ENCODE assay signal across 14 mouse cellular contexts in genomic region chr6:146500206-146500605, GRCm38 (mm10). TPM values are rescaled to one million over a fixed set of nuclear protein-coding genes. Genes with fewer than 3 reads are reported as not detected.
DNase-seq lines count a peak whose midpoint lies in the region; ATAC-seq lines count a peak whose summit lies in the region.
"Had no signal": no experiment of that assay in that cellular context is flagged by ENCODE, and none has a peak within 500 bp of the region (broad histone marks: within the 10 kb centered on the region; RNA-seq: fewer than 3 reads in every experiment).

No protein-coding gene starts in this region.

- H3K27me3 ChIP-seq in heart, embryonic 12.5 days (replicated peaks): no peaks in the 10 kb centered on the region
- peaks cover 35% of the 10 kb centered on the region for H3K27me3 ChIP-seq in liver, embryonic 15.5 days
- H3K27me3 ChIP-seq in heart, embryonic 15.5 days: no peaks in the 10 kb centered on the region
- H3K27me3 ChIP-seq in forebrain, embryonic 13.5 days: peaks cover 35% of the 10 kb centered on the region

- peaks cover 37% of the 10 kb centered on the region for H3K4me1 ChIP-seq in heart, embryonic 12.5 days (replicated peaks)
- no peaks in the 10 kb centered on the region; the same call in none of the 2 replicates for H3K4me1 ChIP-seq in liver, embryonic 15.5 days (replicated peaks)
- H3K4me1 ChIP-seq in heart, embryonic 15.5 days (replicated peaks): peaks cover 40% of the 10 kb centered on the region
- H3K4me1 ChIP-seq in forebrain, embryonic 13.5 days: peaks cover 15% of the 10 kb centered on the region

- DNase-seq in heart, adult 8-10 months (ENCODE audit: low spot score): no peak
- no peak for DNase-seq in liver
- peak; percentile 34 to 62 for DNase-seq in kidney, postnatal 36 days
- DNase-seq in adrenal gland, postnatal 10 days: no peak
- DNase-seq: cerebellum, adult 8-10 months; layer of hippocampus, adult 9-11 months; thymus, postnatal 4 days had no signal

- no peak for ATAC-seq in heart, embryonic 12.5 days (ENCODE audit: insufficient number of reproducible peaks, low FRiP score)
- ATAC-seq in liver, embryonic 15.5 days (ENCODE audit: insufficient read depth): no peak
- no peak for ATAC-seq in heart, embryonic 15.5 days (replicated peaks; ENCODE audit: insufficient number of reproducible peaks, insufficient read depth, low FRiP score, low read depth)
- no peak for ATAC-seq in forebrain, embryonic 13.5 days
- ATAC-seq: CD4-positive, CD25-positive, alpha-beta regulatory T cell, adult 4 months had no signal

- no peaks in the 10 kb centered on the region for H3K36me3 ChIP-seq in heart, embryonic 12.5 days
- no peaks in the 10 kb centered on the region for H3K36me3 ChIP-seq in liver, embryonic 15.5 days (replicated peaks)
- H3K36me3 ChIP-seq in heart, embryonic 15.5 days: no peaks in the 10 kb centered on the region
- H3K36me3 ChIP-seq in forebrain, embryonic 13.5 days (ENCODE audit: poor library complexity, severe bottlenecking): no peaks in the 10 kb centered on the region
- H3K36me3 ChIP-seq: hindbrain, embryonic 10.5 days; limb, embryonic 12.5 days had no signal

- peak overlapping the region; percentile 68 for H3K4me3 ChIP-seq in heart, embryonic 12.5 days
- no peak overlapping the region for H3K4me3 ChIP-seq in liver, embryonic 15.5 days (replicated peaks)
- peak overlapping the region; percentile 75 for H3K4me3 ChIP-seq in heart, embryonic 15.5 days
- no peak overlapping the region for H3K4me3 ChIP-seq in forebrain, embryonic 13.5 days
- H3K4me3 ChIP-seq: limb, embryonic 12.5 days had no signal

- 54% methylated on average over 6 of the region's 6 CpGs for WGBS in heart, embryonic 12.5 days
- 63% methylated on average over 6 of the region's 6 CpGs for WGBS in liver, embryonic 15.5 days (ENCODE audit: insufficient replicate concordance)
- WGBS in heart, embryonic 15.5 days: 64% methylated on average over 6 of the region's 6 CpGs
- WGBS in forebrain, embryonic 13.5 days: 76% methylated on average over 6 of the region's 6 CpGs

- H3K9me3 ChIP-seq in heart, embryonic 12.5 days (replicated peaks): no peaks in the 10 kb centered on the region
- no peaks in the 10 kb centered on the region for H3K9me3 ChIP-seq in liver, embryonic 15.5 days (replicated peaks)
- no peaks in the 10 kb centered on the region for H3K9me3 ChIP-seq in heart, embryonic 15.5 days (replicated peaks)
- no peaks in the 10 kb centered on the region for H3K9me3 ChIP-seq in forebrain, embryonic 13.5 days (replicated peaks)
- H3K9me3 ChIP-seq: hindbrain, embryonic 10.5 days; limb, embryonic 12.5 days had no signal

- H3K9ac ChIP-seq in heart, embryonic 12.5 days: peak overlapping the region; percentile 81
- no peak overlapping the region for H3K9ac ChIP-seq in liver, embryonic 15.5 days
- H3K9ac ChIP-seq in heart, embryonic 15.5 days: peak overlapping the region; percentile 82; the same call in 1 of the 2 replicates
- H3K9ac ChIP-seq in forebrain, embryonic 13.5 days: no peak overlapping the region
- H3K9ac ChIP-seq: limb, embryonic 12.5 days had no signal

- H3K27ac ChIP-seq in heart, embryonic 12.5 days (ENCODE audit: poor library complexity, severe bottlenecking): 0 out of 2 replicates have a peak overlapping the region, but pooled peaks have one; percentile 84
- H3K27ac ChIP-seq in liver, embryonic 15.5 days (replicated peaks): no peak overlapping the region
- peak overlapping the region; percentile 93 for H3K27ac ChIP-seq in heart, embryonic 15.5 days
- H3K27ac ChIP-seq in forebrain, embryonic 13.5 days: no peak overlapping the region
- H3K27ac ChIP-seq: hindbrain, embryonic 10.5 days; limb, embryonic 12.5 days had no signal

- peak overlapping the region; percentile 81 for H3K4me2 ChIP-seq in heart, embryonic 12.5 days
- H3K4me2 ChIP-seq in liver, embryonic 15.5 days: 0 out of 2 replicates have a peak overlapping the region, but pooled peaks have one; percentile 82
- peak overlapping the region; percentile 95 for H3K4me2 ChIP-seq in heart, embryonic 15.5 days
- H3K4me2 ChIP-seq in forebrain, embryonic 13.5 days: no peak overlapping the region

RNA-seq across cellular contexts. Expression of gene Itpr2, which starts 1.8 kb away (rescaled TPM):
- 32.4 and 40.7 TPM in 2 replicates for polyA plus RNA-seq in heart, embryonic 12.5 days (2016; fragmentation: Nextera tagmentation; extraction: Ambion mirVana)
- 10 to 100 TPM; 19.4 to 28.1 (median 21.2) TPM for total RNA-seq in heart, adult 8-10 months (2022)
- polyA plus RNA-seq in liver, embryonic 15.5 days (2015; fragmentation: Nextera tagmentation; extraction: Ambion mirVana): 4.2 and 5.4 TPM in 2 replicates
- 39.2 and 49.5 TPM in 2 replicates for polyA plus RNA-seq in heart, embryonic 15.5 days (2015; fragmentation: Nextera tagmentation; extraction: Ambion mirVana)
- 100 to 1,000 TPM in 1 of 2 experiments, 10 to 100 TPM in 1; 71.8 to 105 TPM for total RNA-seq in adrenal gland, postnatal 10 days (2021)
- 2.5 and 3.2 TPM in 2 replicates for polyA plus RNA-seq in forebrain, embryonic 13.5 days (2015; fragmentation: Nextera tagmentation; extraction: Ambion mirVana)

Comparison
In these comparisons a context has a peak if more than half of its experiments do, and no peak if none do; other contexts are left out.
1. H3K27ac ChIP-seq: peak in heart, embryonic 12.5 days (single experiment) and heart, embryonic 15.5 days (single experiment); none in liver, embryonic 15.5 days (single experiment) and forebrain, embryonic 13.5 days (single experiment).
2. H3K4me3 ChIP-seq: peak in heart, embryonic 12.5 days (single experiment) and heart, embryonic 15.5 days (single experiment); none in liver, embryonic 15.5 days (single experiment) and forebrain, embryonic 13.5 days (single experiment).
3. H3K9ac ChIP-seq: peak in heart, embryonic 12.5 days (single experiment) and heart, embryonic 15.5 days (single experiment); none in liver, embryonic 15.5 days (single experiment) and forebrain, embryonic 13.5 days (single experiment).
4. DNase-seq: peak in kidney, postnatal 36 days (2 of 2); none in heart, adult 8-10 months (single experiment), liver (single experiment) and adrenal gland, postnatal 10 days (single experiment).